8 mouse cellular contexts compared by ENCODE assay signal in the genomic region with DNA sequence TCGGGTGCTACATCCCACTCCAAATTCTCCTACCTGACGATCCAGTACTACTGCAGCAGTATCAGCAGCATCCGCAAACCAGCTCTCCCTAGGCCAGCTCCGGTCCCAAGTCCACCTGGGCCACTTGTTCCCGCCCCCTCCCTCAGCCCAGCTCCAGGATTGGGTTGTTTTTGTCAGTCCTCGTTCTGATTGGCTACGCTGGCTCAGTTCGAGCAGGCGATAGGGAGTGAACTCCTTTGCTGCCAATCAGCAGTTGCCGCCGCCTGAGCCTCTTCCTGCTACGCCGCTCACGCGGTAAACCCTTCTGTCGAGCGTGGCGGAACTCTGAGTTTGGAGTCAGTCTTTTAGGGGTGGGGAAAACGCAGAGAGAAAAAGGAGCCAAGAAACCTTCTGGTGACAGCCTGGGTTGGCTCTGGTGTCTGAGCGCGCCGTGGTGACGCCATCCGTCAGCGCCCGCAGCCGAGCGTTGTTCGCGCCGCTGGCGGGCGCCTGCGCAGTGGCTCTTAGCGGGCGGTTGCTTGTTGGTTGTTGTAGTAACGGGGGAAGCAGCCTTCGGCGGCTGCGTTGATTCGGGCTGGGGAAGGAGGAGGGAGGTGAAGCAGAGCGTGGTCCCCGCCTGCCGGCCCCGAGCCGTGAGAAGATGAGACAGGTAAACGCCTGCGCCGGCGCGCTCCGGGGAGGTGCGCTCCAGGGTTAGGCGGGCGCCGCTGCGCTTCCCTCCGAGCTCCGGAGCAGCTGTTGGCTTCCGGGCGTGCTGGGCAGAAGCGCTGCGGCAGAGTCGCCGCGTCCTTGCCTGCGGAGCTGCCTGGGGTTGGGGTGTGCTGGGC. TPM values are rescaled to one million over a fixed set of nuclear protein-coding genes. Genes with fewer than 3 reads are reported as not detected.
DNase-seq lines count a peak whose midpoint lies in the region; ATAC-seq and TF ChIP-seq lines count a peak whose summit lies in the region.

Gene Erg28 (minus strand): TSS at position 113 of the 827 bp plus-strand sequence.
Gene Ttll5 (plus strand): TSS at position 222 of the 827 bp plus-strand sequence.

- DNase-seq in CD4-positive helper T cell, adult 2 months (ENCODE audit: low read depth, low spot score), result peak; percentile 98
- DNase-seq in brain, embryonic 18.5 days (ENCODE audit: low read depth, low spot score), result peak; percentile 94
- DNase-seq in kidney, postnatal 0 days (ENCODE audit: low spot score), result peak; percentile 97
- DNase-seq in liver, embryonic 11.5 days (ENCODE audit: low spot score), result peak; percentile 96
- DNase-seq in naive thymus-derived CD4-positive, alpha-beta T cell, adult 2 months (ENCODE audit: low read depth), result peak; percentile 98

- peak; percentile 93 for ATAC-seq in erythroid progenitor cell, adult 5-6 weeks (replicated peaks; ENCODE audit: low FRiP score, poor library complexity, severe bottlenecking)
- ATAC-seq in heart, embryonic 12.5 days (ENCODE audit: insufficient number of reproducible peaks, low FRiP score), result peak; percentile 97
- peak; percentile 99 for ATAC-seq in kidney, postnatal 0 days (replicated peaks; ENCODE audit: low FRiP score, low read depth)
- ATAC-seq in liver, embryonic 11.5 days (replicated peaks; ENCODE audit: low FRiP score), result peak; percentile 98
- ATAC-seq in stomach, embryonic 14.5 days (ENCODE audit: insufficient number of reproducible peaks, insufficient read depth, low FRiP score, low read depth), result peak; percentile 97

- H3K9me3 ChIP-seq in heart, embryonic 12.5 days (replicated peaks), result no peaks in the 10 kb centered on the region
- no peaks in the 10 kb centered on the region for H3K9me3 ChIP-seq in kidney, postnatal 0 days (replicated peaks; ENCODE audit: low read length)
- H3K9me3 ChIP-seq in liver, embryonic 11.5 days (ENCODE audit: control insufficient read depth, low read length), result no peaks in the 10 kb centered on the region
- H3K9me3 ChIP-seq in stomach, embryonic 14.5 days (ENCODE audit: control insufficient read depth, low read depth, low read length), result no peaks in the 10 kb centered on the region

- H3K4me1 ChIP-seq in heart, embryonic 12.5 days (replicated peaks), result peaks cover 24% of the 10 kb centered on the region
- peaks cover 8% of the 10 kb centered on the region for H3K4me1 ChIP-seq in kidney, postnatal 0 days (replicated peaks; ENCODE audit: insufficient read depth, low read length)
- H3K4me1 ChIP-seq in liver, embryonic 11.5 days (replicated peaks; ENCODE audit: control insufficient read depth, insufficient read depth, low read length), result peaks cover 4% of the 10 kb centered on the region; the same call in 1 of the 2 replicates
- no peaks in the 10 kb centered on the region for H3K4me1 ChIP-seq in stomach, embryonic 14.5 days (ENCODE audit: control insufficient read depth, insufficient read depth, low read length)

- H3K27me3 ChIP-seq in heart, embryonic 12.5 days (replicated peaks), result no peaks in the 10 kb centered on the region
- no peaks in the 10 kb centered on the region for H3K27me3 ChIP-seq in kidney, postnatal 0 days (ENCODE audit: insufficient read depth, low read length)
- H3K27me3 ChIP-seq in liver, embryonic 11.5 days (replicated peaks; ENCODE audit: control insufficient read depth, insufficient read depth, low read length), result no peaks in the 10 kb centered on the region
- H3K27me3 ChIP-seq in stomach, embryonic 14.5 days (ENCODE audit: control insufficient read depth, insufficient read depth, low read length), result no peaks in the 10 kb centered on the region

- TF ChIP-seq CTCF in kidney, postnatal 0 days (IDR thresholded peaks at IDR 0.05; ENCODE audit: low read depth), result peak; percentile 7; the same call in 1 of the 2 replicates

- H3K4me2 ChIP-seq in heart, embryonic 12.5 days, result peak within 1 kb of the TSS; percentile 77
- H3K4me2 ChIP-seq in kidney, postnatal 0 days (ENCODE audit: low read length), result peak within 1 kb of the TSS; percentile 83
- peak within 1 kb of the TSS; percentile 93 for H3K4me2 ChIP-seq in liver, embryonic 11.5 days
- peak within 1 kb of the TSS; percentile 76 for H3K4me2 ChIP-seq in stomach, embryonic 14.5 days (replicated peaks; ENCODE audit: low read depth, low read length)

- H3K27ac ChIP-seq in heart, embryonic 12.5 days (ENCODE audit: poor library complexity, severe bottlenecking), result peak within 1 kb of the TSS; percentile 90
- H3K27ac ChIP-seq in kidney, postnatal 0 days, result peak within 1 kb of the TSS; percentile 95
- peak within 1 kb of the TSS; percentile 98 for H3K27ac ChIP-seq in liver, embryonic 11.5 days (ENCODE audit: low read depth, low read length)
- peak within 1 kb of the TSS; percentile 91 for H3K27ac ChIP-seq in stomach, embryonic 14.5 days (ENCODE audit: low read length)

- H3K9ac ChIP-seq in heart, embryonic 12.5 days, result peak within 1 kb of the TSS; percentile 81
- peak within 1 kb of the TSS; percentile 81 for H3K9ac ChIP-seq in kidney, postnatal 0 days (ENCODE audit: low read depth, low read length)
- peak within 1 kb of the TSS; percentile 69 for H3K9ac ChIP-seq in liver, embryonic 11.5 days (ENCODE audit: low read depth, low read length)
- H3K9ac ChIP-seq in stomach, embryonic 14.5 days (replicated peaks; ENCODE audit: low read depth, low read length), result peak within 1 kb of the TSS; percentile 56

- peak within 1 kb of the TSS; percentile 66 for H3K4me3 ChIP-seq in heart, embryonic 12.5 days
- peak within 1 kb of the TSS; percentile 75 for H3K4me3 ChIP-seq in kidney, postnatal 0 days (replicated peaks; ENCODE audit: low read depth, low read length)
- peak within 1 kb of the TSS; percentile 70 for H3K4me3 ChIP-seq in liver, embryonic 11.5 days (ENCODE audit: low read depth, low read length)
- peak within 1 kb of the TSS; percentile 69 for H3K4me3 ChIP-seq in stomach, embryonic 14.5 days (ENCODE audit: low read depth, low read length)

- WGBS in heart, embryonic 12.5 days, result under 1% methylated on average over 67 of the region's 67 CpGs
- under 1% methylated on average over 65 of the region's 67 CpGs for WGBS in kidney, postnatal 0 days
- WGBS in liver, embryonic 11.5 days, result under 1% methylated on average over 66 of the region's 67 CpGs
- WGBS in stomach, embryonic 14.5 days, result under 1% methylated on average over 67 of the region's 67 CpGs

- H3K36me3 ChIP-seq in heart, embryonic 12.5 days, result peaks cover 25% of the 10 kb centered on the region
- 0 out of 2 replicates have a peak, but pooled peaks cover 13% of the 10 kb centered on the region for H3K36me3 ChIP-seq in kidney, postnatal 0 days (ENCODE audit: insufficient read depth, low read length)
- peaks cover 4% of the 10 kb centered on the region; the same call in 1 of the 2 replicates for H3K36me3 ChIP-seq in liver, embryonic 11.5 days (ENCODE audit: control insufficient read depth, insufficient read depth, low read length)
- peaks cover 4% of the 10 kb centered on the region; the same call in 1 of the 2 replicates for H3K36me3 ChIP-seq in stomach, embryonic 14.5 days (ENCODE audit: control insufficient read depth, insufficient read depth, low read length)

RNA-seq across cellular contexts. Expression of gene Erg28, which starts in this region (rescaled TPM):
- 41.8 and 49.5 TPM in 2 replicates for total RNA-seq in erythroid progenitor cell, adult 5-6 weeks (2015; ENCODE audit: low replicate concordance)
- total RNA-seq in erythroid progenitor cell, adult 5-6 weeks (2017; ENCODE audit: low replicate concordance), result 20.9 and 24.5 TPM in 2 replicates
- 80.6 and 81.3 TPM in 2 replicates for polyA plus RNA-seq in heart, embryonic 12.5 days (2016; fragmentation: Nextera tagmentation; extraction: Ambion mirVana)
- polyA plus RNA-seq in kidney, postnatal 0 days (2015; fragmentation: Nextera tagmentation; extraction: Ambion mirVana), result 111 and 122 TPM in 2 replicates
- 138 and 141 TPM in 2 replicates for polyA plus RNA-seq in liver, embryonic 11.5 days (2014; fragmentation: Nextera tagmentation; extraction: Ambion mirVana)
- 112 and 130 TPM in 2 replicates for polyA plus RNA-seq in stomach, embryonic 14.5 days (2014; fragmentation: Nextera tagmentation; extraction: Ambion mirVana)

RNA-seq across cellular contexts. Expression of gene Ttll5, which starts in this region (rescaled TPM):
- 38.9 and 57.8 TPM in 2 replicates for total RNA-seq in erythroid progenitor cell, adult 5-6 weeks (2015; ENCODE audit: low replicate concordance)
- 28.6 and 52.0 TPM in 2 replicates for total RNA-seq in erythroid progenitor cell, adult 5-6 weeks (2017; ENCODE audit: low replicate concordance)
- polyA plus RNA-seq in heart, embryonic 12.5 days (2016; fragmentation: Nextera tagmentation; extraction: Ambion mirVana), result 13.6 and 15.2 TPM in 2 replicates
- polyA plus RNA-seq in kidney, postnatal 0 days (2015; fragmentation: Nextera tagmentation; extraction: Ambion mirVana), result 6.8 and 7.2 TPM in 2 replicates
- polyA plus RNA-seq in liver, embryonic 11.5 days (2014; fragmentation: Nextera tagmentation; extraction: Ambion mirVana), result 13.9 and 14.6 TPM in 2 replicates
- 17.7 and 17.8 TPM in 2 replicates for polyA plus RNA-seq in stomach, embryonic 14.5 days (2014; fragmentation: Nextera tagmentation; extraction: Ambion mirVana)

Comparison
In these comparisons a context has a peak if more than half of its experiments do, and no peak if none do; other contexts are left out.
1. Peak in every context shown above with its lines: DNase-seq, ATAC-seq, H3K4me3 ChIP-seq and H3K27ac ChIP-seq.